Mouse (Mus musculus) kidney, postnatal 0 days (tissue): Measurements from ENCODE around the gene Myl9. TPM values are rescaled to one million over a fixed set of nuclear protein-coding genes. Genes with fewer than 3 reads are reported as not detected.
"Not testable (repeated sequence)": the region's sequence is repeated elsewhere in the genome, so short reads cannot be mapped to it uniquely, and the experiment has no call there.

Experiments
- ATAC-seq: fragments of 200-750 bp; cut with Nextera tagmentation; replicated peaks from 2 replicates; pipeline ENCODE4 v1.8.0; 2017; ENCODE audit warnings: low read depth, moderate number of reproducible peaks, moderate TSS enrichment, moderate library complexity; ENCODE audit not compliant: low FRiP score
- DNase-seq: peaks from one replicate; pipeline ENCODE4 v3.0.0-alpha.2; 2016; ENCODE audit warnings: low spot score
- H3K27ac ChIP-seq: fragments of 300-500 bp; sonication (generic); 2 replicates; pipeline ENCODE4 v1.5.1; 2014; ENCODE audit warnings: mild to moderate bottlenecking
- H3K27me3 ChIP-seq: fragments of 300-500 bp; sonication (generic); 2 replicates; pipeline ENCODE4 v1.6.1; 2014; ENCODE audit warnings: low read length, mixed read lengths; ENCODE audit not compliant: insufficient read depth
- H3K36me3 ChIP-seq: fragments of 300-500 bp; sonication (generic); 2 replicates; pipeline ENCODE4 v1.6.1; 2014; ENCODE audit warnings: low read length, mixed read lengths; ENCODE audit not compliant: insufficient read depth
- H3K4me1 ChIP-seq: fragments of 300-500 bp; sonication (generic); replicated peaks from 2 replicates; pipeline ENCODE4 v1.6.1; 2014; ENCODE audit warnings: antibody characterized with exemption, low read length, mixed read lengths; ENCODE audit not compliant: insufficient read depth
- H3K4me2 ChIP-seq: fragments of 300-500 bp; sonication (generic); 2 replicates; pipeline ENCODE4 v1.6.1; 2014; ENCODE audit warnings: mild to moderate bottlenecking, low read length, moderate library complexity, mixed read lengths
- H3K4me3 ChIP-seq: fragments of 300-500 bp; sonication (generic); replicated peaks from 2 replicates; pipeline ENCODE4 v1.5.1; 2014; ENCODE audit warnings: low read depth, low read length
- H3K9ac ChIP-seq: fragments of 300-500 bp; sonication (generic); 2 replicates; pipeline ENCODE4 v1.6.1; 2014; ENCODE audit warnings: low read depth, low read length
- H3K9me3 ChIP-seq: fragments of 300-500 bp; sonication (generic); replicated peaks from 2 replicates; pipeline ENCODE4 v1.6.1; 2016; ENCODE audit warnings: low read length, inconsistent platforms, mixed read lengths
- CTCF ChIP-seq: IDR thresholded peaks from 2 replicates; pipeline ENCODE4 v1.5.1; 2016; ENCODE audit warnings: antibody characterized with exemption, low read depth, mild to moderate bottlenecking, moderate library complexity
- WGBS: fragments of 180-500 bp; shearing (Covaris S2); extraction: QIAGEN DNeasy Blood & Tissue Kit; methylation state at CpG from one replicate; pipeline ENCODE4 v1.1.7; 2014; 5-methylcytosine and 5-hydroxymethylcytosine counted together
- polyA plus RNA-seq: library from polyadenylated mRNA; unstranded; fragments of >200 nt; fragmentation: Nextera tagmentation; extraction: Ambion mirVana; gene quantifications from 2 replicates; pipeline ENCODE4 v1.2.1, GENCODE M21; 2015

The Myl9 gene
- polyA plus RNA-seq, 1 experiment from 2014 or later: 449 TPM

- no peaks in the 10 kb centered on the region for H3K27me3 ChIP-seq
Measured at GRCm38 (mm10) chr2:156787090-156787775, 12.0 kb downstream of the Myl9 start.

GRCm38 (mm10) chr2:156787776-156788105 lies 12.5 kb downstream of the Myl9 start:
- Histone ChIP-seq H3K4me2 (no peak overlapping the region), H3K27me3 (no peaks in the 10 kb centered on the region), H3K4me1 (no peaks in the 10 kb centered on the region), H3K36me3 (no peaks in the 10 kb centered on the region), H3K9ac (no peak overlapping the region), H3K27ac (no peak overlapping the region), H3K9me3 (no peaks in the 10 kb centered on the region), H3K4me3 (no peak overlapping the region)
- ATAC-seq (no peak), DNase-seq (peak; percentile 40)
- peak; percentile 69 for TF ChIP-seq CTCF
- 38% methylated on average over 3 of the region's 3 CpGs for WGBS

More at GRCm38 (mm10) chr2:156787090-156787775, 12.0 kb downstream of the Myl9 start:
- no peak for ATAC-seq
- no peak overlapping the region for H3K27ac ChIP-seq
- no peak for DNase-seq
- no peak overlapping the region for H3K4me3 ChIP-seq
- no peaks in the 10 kb centered on the region for H3K4me1 ChIP-seq
- no peak overlapping the region for H3K4me2 ChIP-seq
- no peaks in the 10 kb centered on the region for H3K9me3 ChIP-seq
- no peak for TF ChIP-seq CTCF
- H3K36me3 ChIP-seq: no peaks in the 10 kb centered on the region
- H3K9ac ChIP-seq: no peak overlapping the region
- 92% methylated on average over 5 of the region's 5 CpGs for WGBS

GRCm38 (mm10) chr2:156788836-156789235 lies 13.6 kb downstream of the Myl9 start:
- Histone ChIP-seq H3K4me1 (no peaks in the 10 kb centered on the region), H3K9ac (no peak overlapping the region), H3K9me3 (no peaks in the 10 kb centered on the region), H3K4me3 (no peak overlapping the region), H3K36me3 (no peaks in the 10 kb centered on the region), H3K27me3 (no peaks in the 10 kb centered on the region), H3K27ac (no peak overlapping the region), H3K4me2 (no peak overlapping the region)
- no peak for DNase-seq
- TF ChIP-seq CTCF: no peak
- ATAC-seq: no peak
- 23% methylated on average over 1 of the region's 1 CpGs for WGBS

- ATAC-seq (no peak), DNase-seq (no peak)
- Histone ChIP-seq H3K9ac (no peak overlapping the region), H3K4me2 (no peak overlapping the region), H3K27ac (no peak overlapping the region), H3K36me3 (no peaks in the 10 kb centered on the region), H3K27me3 (no peaks in the 10 kb centered on the region), H3K9me3 (no peaks in the 10 kb centered on the region), H3K4me1 (no peaks in the 10 kb centered on the region; the same call in 1 of the 2 replicates), H3K4me3 (no peak overlapping the region)
- 52% methylated on average over 1 of the region's 1 CpGs for WGBS
- TF ChIP-seq CTCF: no peak
Measured at GRCm38 (mm10) chr2:156798516-156798915, 23.3 kb downstream of the Myl9 start.

GRCm38 (mm10) chr2:156801045-156801444 lies 25.8 kb downstream of the Myl9 start:
- DNase-seq: no peak
- Histone ChIP-seq H3K9ac (no peak overlapping the region), H3K27ac (no peak overlapping the region), H3K4me1 (no peaks in the 10 kb centered on the region; the same call in 1 of the 2 replicates), H3K4me3 (no peak overlapping the region), H3K4me2 (no peak overlapping the region), H3K36me3 (no peaks in the 10 kb centered on the region), H3K9me3 (no peaks in the 10 kb centered on the region), H3K27me3 (no peaks in the 10 kb centered on the region)
- TF ChIP-seq CTCF: no peak
- 78% methylated on average over 4 of the region's 4 CpGs for WGBS
- no peak for ATAC-seq

- not testable (repeated sequence) for H3K27ac ChIP-seq, DNase-seq, ATAC-seq, H3K27me3 ChIP-seq, H3K4me3 ChIP-seq, H3K9ac ChIP-seq, H3K4me1 ChIP-seq, H3K36me3 ChIP-seq, H3K4me2 ChIP-seq, H3K9me3 ChIP-seq
- WGBS: 35% methylated on average over 9 of the region's 9 CpGs
Measured at GRCm38 (mm10) chr2:156802116-156802515, 26.9 kb downstream of the Myl9 start.
